Mouse (Mus musculus) stomach, embryonic 14.5 days (tissue): ENCODE measurements at regions not wholly inside any gene's neighbourhood (a gene's known extent, or its start where the extent isn't known, plus 50 kb on each side); places are given as distances from the start of the nearest gene placed in this dataset.

ENCODE experiments used
- ATAC-seq: fragments of 200-750 bp; cut with Nextera tagmentation; 2 replicates; pipeline ENCODE4 v1.8.0; 2017; ENCODE audit warnings: low read depth, moderate TSS enrichment; ENCODE audit not compliant: insufficient number of reproducible peaks, insufficient read depth, low FRiP score
- H3K27ac ChIP-seq: fragments of 300-500 bp; sonication (generic); 2 replicates; pipeline ENCODE4 v1.5.1; 2014; ENCODE audit warnings: mild to moderate bottlenecking, low read length, moderate library complexity, mixed read lengths
- H3K27me3 ChIP-seq: fragments of 300-500 bp; sonication (generic); 2 replicates; pipeline ENCODE4 v1.6.1; 2014; ENCODE audit warnings: low read length, control low read depth, mixed read lengths; ENCODE audit not compliant: control insufficient read depth, insufficient read depth
- H3K36me3 ChIP-seq: fragments of 300-500 bp; sonication (generic); 2 replicates; pipeline ENCODE4 v1.6.1; 2014; ENCODE audit warnings: mild to moderate bottlenecking, control low read depth, low read length, moderate library complexity, mixed read lengths; ENCODE audit not compliant: control insufficient read depth, insufficient read depth
- H3K4me1 ChIP-seq: fragments of 300-500 bp; sonication (generic); 2 replicates; pipeline ENCODE4 v1.6.1; 2014; ENCODE audit warnings: low read length, control low read depth, mixed read lengths; ENCODE audit not compliant: control insufficient read depth, insufficient read depth
- H3K4me2 ChIP-seq: fragments of 300-500 bp; sonication (generic); replicated peaks from 2 replicates; pipeline ENCODE4 v1.6.1; 2014; ENCODE audit warnings: low read depth, low read length, control low read depth
- H3K4me3 ChIP-seq: fragments of 300-500 bp; sonication (generic); 2 replicates; pipeline ENCODE4 v1.5.1; 2014; ENCODE audit warnings: low read depth, low read length, control low read depth
- H3K9ac ChIP-seq: fragments of 300-500 bp; sonication (generic); replicated peaks from 2 replicates; pipeline ENCODE4 v1.6.1; 2014; ENCODE audit warnings: low read depth, mild to moderate bottlenecking, control low read depth, low read length, moderate library complexity, mixed read lengths
- H3K9me3 ChIP-seq: fragments of 300-500 bp; sonication (generic); 2 replicates; pipeline ENCODE4 v1.6.1; 2016; ENCODE audit warnings: low read depth, low read length, control low read depth; ENCODE audit not compliant: control insufficient read depth
- WGBS: fragments of 180-500 bp; shearing (Covaris S2); extraction: QIAGEN DNeasy Blood & Tissue Kit; methylation state at CpG from one replicate; pipeline ENCODE4 v1.1.7; 2014; 5-methylcytosine and 5-hydroxymethylcytosine counted together

- no peaks in the 10 kb centered on the region for H3K9me3 ChIP-seq
- ATAC-seq: no peak
- H3K4me1 ChIP-seq: peaks cover 3% of the 10 kb centered on the region; the same call in 1 of the 2 replicates
- 92% methylated on average over 3 of the region's 3 CpGs for WGBS
- H3K36me3 ChIP-seq: no peaks in the 10 kb centered on the region
- no peak overlapping the region for H3K4me2 ChIP-seq
- H3K9ac ChIP-seq: no peak overlapping the region
- H3K27ac ChIP-seq: no peak overlapping the region
- H3K27me3 ChIP-seq: no peaks in the 10 kb centered on the region
- no peak overlapping the region for H3K4me3 ChIP-seq
Measured at GRCm38 (mm10) chr6:88998927-88999722, 97.1 kb downstream of the Tpra1 start.

DNA sequence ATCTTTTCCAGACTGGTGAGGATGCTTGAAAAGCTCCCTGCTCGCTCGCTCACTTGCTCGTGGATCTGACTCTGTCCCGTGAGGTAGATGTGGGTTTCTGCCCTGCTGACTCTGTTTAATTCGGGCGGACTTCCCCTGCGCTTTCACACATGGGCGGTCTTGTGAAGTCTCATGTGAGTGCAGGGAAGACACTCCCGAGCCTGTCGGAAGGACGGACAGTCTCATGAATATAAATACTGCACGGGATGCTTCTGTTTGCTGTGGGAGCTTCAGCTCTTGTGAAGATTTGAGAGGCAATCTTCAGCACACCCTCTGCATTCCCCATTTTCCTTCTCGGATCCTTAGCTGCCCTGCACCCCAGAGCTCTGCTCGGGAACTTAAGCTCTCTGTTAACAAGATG, 98.3 kb downstream of the Tpra1 start:
- 23% methylated on average over 14 of the region's 14 CpGs for WGBS
- peaks cover 3% of the 10 kb centered on the region; the same call in 1 of the 2 replicates for H3K4me1 ChIP-seq
- no peak for ATAC-seq
- H3K9ac ChIP-seq: no peak overlapping the region
- peak overlapping the region; percentile 27; the same call in 1 of the 2 replicates for H3K4me2 ChIP-seq
- H3K36me3 ChIP-seq: no peaks in the 10 kb centered on the region
- no peaks in the 10 kb centered on the region for H3K27me3 ChIP-seq
- 0 out of 2 replicates have a peak overlapping the region, but pooled peaks have one; percentile 21 for H3K27ac ChIP-seq
- H3K9me3 ChIP-seq: no peaks in the 10 kb centered on the region
- no peak overlapping the region for H3K4me3 ChIP-seq

GRCm38 (mm10) chr6:89003197-89003923, 101.3 kb downstream of the Tpra1 start:
- Histone ChIP-seq H3K27me3 (no peaks in the 10 kb centered on the region), H3K9me3 (no peaks in the 10 kb centered on the region), H3K4me3 (no peak overlapping the region), H3K36me3 (no peaks in the 10 kb centered on the region), H3K4me1 (peaks cover 8% of the 10 kb centered on the region), H3K9ac (no peak overlapping the region), H3K4me2 (no peak overlapping the region), H3K27ac (peak overlapping the region; percentile 61; the same call in 1 of the 2 replicates)
- WGBS: 31% methylated on average over 6 of the region's 6 CpGs
- peak; percentile 80 for ATAC-seq

DNA sequence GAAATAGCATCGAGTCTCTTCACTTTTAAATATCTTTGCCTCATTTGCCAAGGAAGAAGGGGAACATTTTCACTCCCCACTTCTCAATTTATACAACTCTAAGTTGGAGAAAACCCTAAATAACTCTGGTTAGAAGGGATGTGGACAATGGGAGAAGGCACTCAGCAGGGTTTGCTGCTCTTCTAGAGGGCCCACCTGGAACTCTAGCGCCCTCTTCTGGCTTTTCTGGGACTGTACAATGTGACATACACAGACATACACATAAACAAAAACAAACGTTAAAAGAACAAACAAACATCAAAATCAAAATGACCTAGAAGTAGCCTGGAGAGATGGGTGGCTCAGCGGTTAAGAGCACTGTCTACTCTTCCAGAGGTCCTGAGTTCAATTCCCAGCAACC, 103.0 kb downstream of the Tpra1 start:
- Histone ChIP-seq H3K9ac (no peak overlapping the region), H3K27ac (no peak overlapping the region), H3K27me3 (no peaks in the 10 kb centered on the region), H3K4me1 (peaks cover 18% of the 10 kb centered on the region), H3K4me2 (no peak overlapping the region), H3K4me3 (no peak overlapping the region), H3K36me3 (no peaks in the 10 kb centered on the region), H3K9me3 (no peaks in the 10 kb centered on the region)
- WGBS: 39% methylated on average over 4 of the region's 4 CpGs
- ATAC-seq: no peak

DNA sequence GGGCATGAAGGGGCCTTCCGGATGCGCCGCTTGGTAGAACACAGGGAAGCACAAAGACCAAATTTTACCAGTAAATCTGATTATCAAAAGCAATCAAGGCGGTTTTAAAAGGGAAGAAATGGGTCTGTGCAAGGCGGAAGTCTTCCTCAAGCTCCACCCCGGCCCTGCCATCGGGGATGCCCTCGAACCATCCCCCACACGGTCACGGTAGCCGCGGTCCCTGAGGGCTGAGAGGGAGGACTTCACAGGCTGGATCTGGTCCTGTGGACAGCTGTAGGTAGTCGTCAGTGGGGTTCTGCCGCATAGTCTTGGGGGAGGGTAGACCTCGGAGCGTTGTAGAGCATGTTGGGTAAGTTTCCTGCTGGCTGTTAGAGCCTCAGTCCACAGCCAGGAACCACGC, 104.9 kb downstream of the Tpra1 start:
- 50% methylated on average over 17 of the region's 17 CpGs for WGBS
- H3K27me3 ChIP-seq: no peaks in the 10 kb centered on the region
- no peak overlapping the region for H3K9ac ChIP-seq
- H3K36me3 ChIP-seq: no peaks in the 10 kb centered on the region
- H3K4me1 ChIP-seq: peaks cover 18% of the 10 kb centered on the region
- H3K4me2 ChIP-seq: no peak overlapping the region
- no peak for ATAC-seq
- no peak overlapping the region for H3K4me3 ChIP-seq
- H3K9me3 ChIP-seq: no peaks in the 10 kb centered on the region
- no peak overlapping the region for H3K27ac ChIP-seq

DNA sequence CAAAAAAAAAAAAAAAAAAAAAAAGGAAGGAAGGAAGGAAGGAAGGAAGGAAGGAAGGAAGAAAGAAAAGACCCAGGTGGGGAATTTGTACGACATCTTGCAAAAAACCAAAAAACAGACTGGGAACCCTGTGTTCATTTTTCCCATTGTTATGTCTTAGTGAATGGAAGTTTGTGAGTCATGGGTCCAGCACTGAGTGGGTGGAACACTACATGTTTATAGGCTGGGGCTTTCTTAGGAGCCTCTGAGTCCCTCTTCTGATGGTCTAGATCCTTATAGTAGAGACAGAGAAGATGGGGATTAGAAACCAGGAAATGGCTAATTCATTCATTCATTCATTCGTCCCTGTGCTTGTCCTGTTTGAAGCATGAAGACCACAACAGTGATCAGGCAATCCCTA, 105.5 kb downstream of the Tpra1 start:
- no peaks in the 10 kb centered on the region for H3K9me3 ChIP-seq
- no peak overlapping the region for H3K4me2 ChIP-seq
- no peak overlapping the region for H3K27ac ChIP-seq
- no peak for ATAC-seq
- no peak overlapping the region for H3K4me3 ChIP-seq
- H3K9ac ChIP-seq: no peak overlapping the region
- peaks cover 18% of the 10 kb centered on the region for H3K4me1 ChIP-seq
- no peaks in the 10 kb centered on the region for H3K27me3 ChIP-seq
- 74% methylated on average over 2 of the region's 2 CpGs for WGBS
- H3K36me3 ChIP-seq: no peaks in the 10 kb centered on the region

DNA sequence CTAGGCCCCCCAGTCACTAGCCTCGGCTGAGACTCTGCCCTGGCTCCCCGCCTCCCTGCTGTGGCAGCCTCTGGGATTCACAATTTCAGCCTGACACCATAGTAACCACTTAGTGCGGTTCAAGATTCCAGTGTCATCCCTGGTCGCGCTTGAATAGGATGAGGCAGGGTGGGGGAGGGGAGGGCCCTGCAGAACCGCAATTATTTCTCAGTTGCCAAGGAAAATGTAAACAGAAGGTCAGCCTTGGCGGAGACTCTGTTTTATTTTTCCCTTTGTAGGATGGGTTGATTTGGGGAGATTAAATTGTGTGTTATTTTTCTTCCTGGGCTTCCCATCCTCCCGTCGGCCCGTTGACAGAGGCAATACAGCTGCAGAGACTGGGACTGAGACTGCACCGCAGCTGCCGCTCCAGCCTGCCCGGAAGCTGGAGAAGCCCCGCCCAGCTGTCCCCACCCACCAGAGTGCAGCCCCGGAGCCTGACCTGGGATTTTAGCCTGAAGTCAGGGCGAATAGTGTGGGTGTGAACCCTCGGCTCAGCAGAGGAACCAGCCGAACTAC, 106.6 kb downstream of the Tpra1 start:
- 2% methylated on average over 18 of the region's 18 CpGs for WGBS
- peak; percentile 88 for ATAC-seq
- Histone ChIP-seq H3K4me2 (peak overlapping the region; percentile 40), H3K9ac (no peak overlapping the region), H3K4me1 (peaks cover 16% of the 10 kb centered on the region), H3K27me3 (no peaks in the 10 kb centered on the region), H3K36me3 (no peaks in the 10 kb centered on the region), H3K27ac (peak overlapping the region; percentile 64), H3K9me3 (no peaks in the 10 kb centered on the region), H3K4me3 (peak overlapping the region; percentile 12; the same call in 1 of the 2 replicates)

DNA sequence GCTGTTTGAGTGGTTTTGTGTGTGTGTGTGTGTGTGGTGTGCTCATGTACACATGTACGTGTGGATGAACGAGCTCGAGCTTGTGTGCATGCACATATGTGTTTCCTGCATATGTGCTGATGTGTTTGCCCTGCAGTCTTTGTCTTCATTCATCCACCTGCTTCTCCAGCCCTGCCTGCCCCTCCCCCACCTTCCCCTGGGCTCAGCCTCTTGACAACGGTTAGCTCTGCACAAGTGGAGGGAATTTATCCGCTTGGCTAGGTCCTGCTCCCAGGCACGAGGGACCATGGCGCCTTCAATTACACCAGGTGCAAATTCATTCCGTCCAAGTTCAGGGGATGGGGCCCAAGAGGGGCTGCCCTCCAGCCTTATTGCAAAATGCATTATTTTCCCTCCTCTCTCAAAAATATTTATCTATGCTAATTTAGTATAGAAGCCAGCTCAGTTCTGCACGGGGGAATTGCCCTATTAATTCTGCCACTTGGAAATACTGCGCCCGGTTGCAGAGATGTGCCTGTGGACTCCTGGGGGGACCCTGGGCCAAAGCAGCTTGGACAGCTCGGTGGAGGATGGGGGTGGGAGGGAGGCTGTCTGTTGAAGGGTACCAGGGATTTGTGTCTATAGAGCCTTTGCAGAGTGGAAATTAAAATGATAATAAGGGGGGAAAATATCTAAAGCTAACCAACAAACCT, 111.1 kb downstream of the Tpra1 start:
- H3K4me1 ChIP-seq: peaks cover 12% of the 10 kb centered on the region
- H3K9me3 ChIP-seq: no peaks in the 10 kb centered on the region
- no peak overlapping the region for H3K9ac ChIP-seq
- H3K36me3 ChIP-seq: no peaks in the 10 kb centered on the region
- H3K4me2 ChIP-seq: no peak overlapping the region
- H3K27me3 ChIP-seq: no peaks in the 10 kb centered on the region
- no peak overlapping the region for H3K27ac ChIP-seq
- WGBS: 48% methylated on average over 12 of the region's 12 CpGs
- no peak overlapping the region for H3K4me3 ChIP-seq
- no peak for ATAC-seq
